Mouse (Mus musculus) mouse embryonic stem cell (cell line): ENCODE data around the gene Rcn2.
"Not testable (repeated sequence)": the region's sequence is repeated elsewhere in the genome, so short reads cannot be mapped to it uniquely, and the experiment has no call there.

Experiments used
- in situ Hi-C, 2 experiments: fragments of 300-500 bp; cut with MboI; formaldehyde crosslinking; loops; 1 replicate in 1 of 2; 3 replicates in 1 of 2; pipeline ENCODE4 v1.14.3; 2019 to 2020; ENCODE audit warnings: low sequenced_read_pairs in 2 of 2, low pct_unique_long_range_greater_than_20kb in 1 of 2, mixed read lengths in 1 of 2; ENCODE audit not compliant: unreplicated experiment in 1 of 2

Rcn2 gene

DNA sequence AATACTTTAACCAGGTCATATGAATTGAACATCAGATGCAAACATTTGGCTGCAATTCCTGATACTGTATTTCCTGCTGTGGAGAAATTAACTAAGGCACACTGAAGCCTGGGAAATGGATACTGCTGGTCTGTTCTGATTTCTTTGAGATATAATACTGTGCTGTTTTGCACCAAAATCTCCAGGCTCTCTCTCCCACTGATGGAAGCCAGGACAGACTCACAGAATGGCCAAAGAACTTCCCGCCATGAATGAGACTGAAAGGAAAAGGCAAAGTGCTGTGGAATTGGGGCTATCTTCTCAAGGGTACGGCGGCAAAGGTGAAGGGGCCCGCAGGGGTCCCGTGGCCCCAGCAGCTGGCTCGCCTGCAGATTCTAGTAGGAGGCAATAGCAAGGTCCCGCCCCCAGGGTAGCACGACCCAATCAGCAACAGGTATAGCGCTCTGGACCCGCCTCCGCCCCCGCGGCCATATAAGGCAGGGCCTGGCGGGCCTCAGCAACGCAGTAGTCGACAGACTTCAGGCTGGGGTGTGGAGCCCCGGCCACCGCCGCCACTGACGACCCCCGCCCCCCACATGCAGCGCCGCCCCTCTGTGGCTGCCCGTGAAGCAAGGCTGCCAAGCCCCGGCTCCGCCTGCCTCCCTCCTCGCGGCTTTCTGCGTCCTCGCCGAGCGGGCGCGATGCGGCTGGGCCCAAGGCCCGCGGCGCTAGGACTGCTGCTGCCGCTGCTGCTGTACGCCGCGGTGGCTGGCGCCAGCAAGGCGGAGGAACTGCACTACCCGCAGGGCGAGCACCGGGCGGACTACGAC is at the start of gene Rcn2:
TSS of gene Rcn2 (plus strand) at position 474 of the 809 bp plus-strand sequence.
- in situ Hi-C loops = no loop called here

DNA sequence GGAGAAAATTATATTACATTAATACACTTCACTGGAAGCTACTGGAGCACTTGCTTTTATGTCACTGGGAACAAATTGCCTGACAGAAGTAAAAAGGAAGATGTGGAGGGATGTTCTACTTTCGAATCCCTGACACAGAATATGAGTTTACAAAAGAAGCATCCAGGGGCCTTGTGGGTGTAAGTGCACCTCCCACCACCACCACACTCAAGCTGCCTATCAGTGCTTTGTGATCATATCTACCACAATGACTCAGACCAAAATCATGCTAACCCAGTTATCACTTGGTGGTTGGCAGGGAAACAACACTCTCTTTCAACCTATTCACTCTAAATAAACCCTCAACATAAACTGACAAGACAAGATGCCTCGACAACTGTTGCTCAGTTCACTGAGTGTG is 37.0 kb upstream of the Rcn2 start:
- in situ Hi-C loops = not testable (repeated sequence)

DNA sequence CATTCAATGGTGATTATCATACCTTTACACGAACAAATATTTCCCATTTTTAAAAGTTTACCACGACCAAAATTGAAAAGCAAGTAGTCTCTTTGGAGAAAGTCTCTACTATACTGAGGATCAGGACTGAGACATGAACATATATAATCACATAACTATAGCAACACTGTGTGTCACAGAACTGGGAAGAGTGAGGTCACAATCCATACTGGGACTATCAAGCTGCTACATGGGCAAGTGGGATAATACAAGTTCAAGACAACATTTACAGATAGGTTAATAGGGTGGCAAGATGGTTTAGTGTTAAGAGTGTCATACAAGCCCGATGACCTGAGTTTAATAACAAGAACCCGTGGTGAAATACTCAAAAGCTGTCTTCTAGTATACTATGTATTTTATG is 31.2 kb upstream of the Rcn2 start, which contains the start of gene 4930563M21Rik:
TSS of gene 4930563M21Rik (minus strand) at position 101 of the 400 bp plus-strand sequence.
- in situ Hi-C loops = no loop called here

DNA sequence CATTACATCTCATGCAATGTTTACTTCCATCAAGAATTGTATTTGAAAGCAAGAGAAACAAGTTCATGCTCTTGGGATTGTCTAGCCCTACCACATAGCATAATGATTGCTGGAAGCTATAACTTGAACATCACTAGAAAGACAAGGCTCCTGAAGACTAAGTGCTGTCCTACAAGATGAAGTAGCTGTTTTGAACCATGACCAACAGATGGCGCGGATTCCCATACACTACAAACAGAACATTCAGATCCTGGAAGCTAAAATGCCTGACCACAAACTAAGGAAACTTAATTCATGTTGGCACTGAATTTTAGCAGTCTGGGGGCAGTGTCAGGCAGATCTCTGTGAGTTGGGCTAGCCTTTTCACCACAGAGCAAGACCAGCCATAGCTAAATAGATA is 16.9 kb upstream of the Rcn2 start:
- in situ Hi-C loops = no loop called here

DNA sequence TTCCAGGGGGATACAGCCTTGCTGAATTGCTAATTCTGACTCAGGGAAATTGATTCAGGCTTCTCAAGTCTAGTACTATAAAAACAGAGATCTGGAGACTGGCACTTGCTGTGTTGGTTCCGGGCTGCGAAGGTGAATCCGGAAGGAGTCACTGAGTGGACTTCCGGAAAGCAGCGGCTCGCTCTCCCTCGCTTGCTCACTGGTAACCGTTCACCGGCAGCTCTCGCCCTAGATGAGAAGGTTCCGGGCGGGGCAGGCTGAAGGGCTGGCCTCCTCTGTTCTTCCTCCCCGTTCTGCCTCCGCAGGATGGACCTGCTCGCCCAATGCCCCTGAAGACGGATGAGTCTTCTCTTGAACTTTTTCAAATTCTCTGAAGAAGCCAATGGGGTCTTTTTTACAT is 14.4 kb upstream of the Rcn2 start:
- in situ Hi-C loops = no loop called here

DNA sequence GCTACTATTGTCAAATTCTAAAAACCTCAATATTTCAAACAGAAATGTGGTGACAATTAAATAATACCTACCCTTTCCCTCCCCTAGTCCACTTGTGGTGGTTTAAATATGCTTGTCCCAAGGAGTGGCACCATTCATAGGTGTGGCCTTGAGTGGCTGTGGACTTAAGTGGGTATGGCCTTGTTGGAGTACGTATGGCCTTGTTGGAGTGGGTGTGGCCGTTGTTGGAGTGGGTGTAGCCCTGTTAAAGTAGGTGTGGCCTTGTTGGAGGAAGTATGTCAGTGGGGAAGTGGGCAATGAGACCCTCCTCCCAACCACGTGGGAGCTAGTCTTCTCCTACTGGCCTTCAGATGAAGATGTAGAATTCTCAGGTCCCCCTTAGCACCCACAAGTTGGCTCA is 9.4 kb upstream of the Rcn2 start:
- in situ Hi-C loops = no loop called here

DNA sequence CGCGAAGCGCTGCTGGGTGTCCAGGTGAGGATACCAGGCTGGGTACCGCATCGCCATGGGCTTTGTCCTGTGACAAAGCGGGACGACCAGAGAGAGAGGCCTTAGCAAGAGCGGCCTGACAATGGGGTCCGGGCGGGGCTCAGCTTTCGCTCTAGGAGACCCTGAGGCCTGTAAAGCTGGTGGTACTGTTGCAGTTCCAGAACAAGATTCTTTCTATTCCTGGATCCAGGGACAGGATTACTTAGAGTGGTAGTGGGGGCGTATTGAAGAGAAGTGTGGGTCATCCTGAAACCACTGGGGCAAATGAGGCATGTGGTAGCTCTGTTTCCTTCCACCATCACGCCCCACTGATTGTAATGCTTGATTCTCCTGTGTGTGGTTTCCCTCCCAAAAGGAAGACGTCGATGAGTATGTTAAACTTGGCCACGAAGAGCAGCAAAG is 556 bp downstream of the Rcn2 start:
- in situ Hi-C loops = no loop called here

DNA sequence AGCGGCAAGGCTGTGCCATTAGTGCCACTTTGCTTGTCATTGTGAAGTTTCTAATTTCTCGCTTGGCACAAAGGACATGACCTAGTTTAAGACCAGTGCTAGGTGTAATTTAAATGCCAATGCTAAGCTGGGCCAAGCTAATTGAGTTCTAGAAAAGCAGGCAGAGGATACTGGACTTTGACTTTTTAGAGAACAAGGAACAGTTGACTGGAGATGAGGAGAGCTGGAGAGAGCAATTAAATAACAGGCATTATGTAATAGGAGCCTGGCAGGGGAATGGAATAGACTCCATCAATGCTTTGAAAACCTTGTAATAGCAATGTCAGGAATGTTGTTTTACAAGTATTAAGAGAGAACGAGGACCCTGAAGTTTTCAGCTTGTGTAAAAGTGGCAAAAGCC is 12.2 kb downstream of the Rcn2 start:
- in situ Hi-C loops = no loop called here

DNA sequence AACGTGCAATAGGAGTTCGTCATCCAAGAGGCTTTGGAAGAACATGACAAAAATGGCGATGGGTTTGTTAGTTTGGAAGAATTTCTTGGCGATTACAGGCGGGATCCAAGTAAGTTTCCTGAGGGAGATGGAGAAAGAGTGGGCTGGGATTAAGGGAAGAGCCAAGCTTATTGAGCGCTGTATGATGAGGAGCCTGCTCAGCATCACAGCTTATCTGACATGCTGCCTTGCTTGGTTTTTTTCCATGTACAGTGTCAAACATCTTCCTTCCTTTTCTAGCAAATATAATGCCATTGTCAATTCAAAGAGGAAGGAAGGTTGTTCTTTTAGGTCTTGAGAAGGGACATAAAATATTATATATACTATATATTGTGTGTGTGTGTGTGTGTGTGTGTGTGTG is 14.5 kb downstream of the Rcn2 start:
- in situ Hi-C loops = no loop called here

DNA sequence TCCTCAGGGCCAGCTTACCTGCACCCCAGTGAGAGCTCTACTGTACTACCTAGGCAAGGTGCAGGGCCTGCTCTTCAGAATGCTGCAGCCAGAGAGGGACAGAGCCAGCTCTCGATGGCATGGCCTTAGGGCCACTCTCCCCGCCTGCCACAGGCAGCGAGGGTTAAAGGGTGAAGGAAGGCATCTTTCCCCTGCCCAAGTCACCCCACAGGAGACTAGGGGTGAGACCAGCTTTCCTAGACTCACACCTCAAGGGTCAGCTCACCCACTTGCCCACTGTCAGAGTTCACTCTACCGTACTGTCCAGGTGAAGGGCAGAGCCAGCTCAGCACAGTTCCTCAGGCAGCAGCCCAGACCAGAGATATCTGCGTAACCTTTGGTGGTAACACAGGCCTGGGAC is 20.7 kb downstream of the Rcn2 start:
- in situ Hi-C loops = no loop called here

DNA sequence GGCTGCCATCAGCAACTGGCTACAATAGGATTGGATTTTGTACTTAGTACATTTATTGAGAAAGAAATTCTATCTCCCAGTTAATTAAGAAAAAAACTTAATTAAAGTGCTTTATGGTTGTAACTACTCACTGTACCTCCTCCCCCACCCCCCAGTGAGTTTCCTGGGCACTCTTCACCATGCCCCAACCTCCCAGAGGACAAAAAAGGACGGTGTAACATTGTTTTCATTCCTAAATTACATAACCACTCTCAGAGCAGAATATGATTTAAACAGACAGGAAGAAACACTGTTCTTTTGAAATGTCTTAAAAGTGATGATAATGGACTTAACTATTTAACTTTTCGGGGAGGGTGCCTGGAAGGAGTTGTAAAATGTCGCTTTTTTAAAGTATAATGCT is 23.4 kb downstream of the Rcn2 start:
- in situ Hi-C loops = no loop called here

DNA sequence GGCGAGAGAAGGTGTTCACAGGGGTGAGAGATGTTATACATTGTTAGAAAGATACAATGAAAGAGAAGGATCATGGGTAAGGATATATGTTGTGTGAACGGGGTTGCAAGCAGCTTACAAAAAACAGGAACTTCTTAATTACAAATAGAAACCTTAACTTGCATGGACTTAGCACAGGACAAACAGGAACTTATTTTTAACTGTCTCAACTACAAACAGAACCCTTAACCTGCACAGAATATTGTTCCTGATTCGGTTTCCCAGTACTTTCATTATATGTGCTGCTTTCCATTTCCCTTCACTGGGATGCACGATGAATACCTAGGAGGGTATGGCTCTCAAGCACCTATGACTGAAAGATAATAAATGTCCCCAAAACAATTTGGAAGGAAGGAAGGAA is 26.3 kb downstream of the Rcn2 start:
- in situ Hi-C loops = no loop called here

DNA sequence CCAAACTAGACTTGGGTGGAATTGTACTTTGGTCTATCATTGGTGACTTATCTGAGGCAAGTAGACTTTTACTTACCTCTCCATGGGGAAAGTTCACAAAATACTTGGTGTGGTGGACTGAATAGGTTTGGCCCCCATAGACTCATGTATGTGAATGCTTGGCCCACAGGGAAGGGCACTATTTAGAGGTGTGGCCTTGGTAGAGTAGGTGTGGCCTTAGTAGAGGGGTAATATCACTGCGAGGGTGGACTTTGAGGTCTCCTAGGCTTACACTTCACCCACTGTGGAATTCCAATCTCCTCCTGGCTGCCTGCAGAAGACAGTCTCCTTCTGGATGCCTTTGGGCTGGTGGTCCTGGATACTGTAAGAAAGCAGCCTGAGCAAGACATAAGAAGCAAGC is 27.0 kb downstream of the Rcn2 start:
- in situ Hi-C loops = no loop called here

DNA sequence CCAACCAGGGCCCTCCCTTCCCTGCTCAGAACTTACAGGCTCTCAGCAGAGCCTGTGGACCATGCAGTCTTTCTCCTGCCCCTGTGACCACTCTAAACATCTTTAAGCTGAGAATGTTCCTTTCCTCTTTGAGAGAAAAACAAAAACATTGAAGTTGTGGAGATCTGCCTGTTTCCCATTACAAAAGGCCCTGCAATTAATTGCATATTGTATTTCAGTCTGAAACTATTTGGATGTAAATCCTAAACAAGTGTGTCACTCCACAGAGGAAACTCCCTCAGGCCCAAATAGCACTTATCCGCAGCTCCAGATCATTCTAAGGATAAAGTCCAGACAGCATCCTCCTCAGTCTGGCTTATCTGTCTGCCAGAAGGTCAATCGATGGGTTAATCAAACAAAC is 31.2 kb downstream of the Rcn2 start:
- in situ Hi-C loops = no loop called here

DNA sequence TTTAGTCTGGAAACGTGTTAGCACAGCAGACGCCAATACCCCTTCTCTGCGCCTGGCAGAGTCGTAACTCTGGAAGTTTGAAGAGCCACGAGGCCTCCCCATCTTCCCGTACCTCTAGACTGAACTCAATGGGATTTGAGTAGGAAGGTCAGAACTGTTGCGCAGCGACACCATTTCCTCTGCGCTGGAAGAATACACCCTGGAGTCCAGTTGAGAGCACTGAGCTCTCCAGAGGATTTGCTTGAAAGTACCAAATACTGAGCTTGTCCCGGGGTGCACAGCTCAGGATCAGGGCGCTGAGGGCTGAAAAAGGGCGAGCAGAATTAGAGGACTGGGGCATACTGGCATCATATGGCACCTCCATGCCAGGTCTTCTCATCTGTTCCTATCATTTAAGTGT is 33.2 kb downstream of the Rcn2 start:
- in situ Hi-C loops = no loop called here

DNA sequence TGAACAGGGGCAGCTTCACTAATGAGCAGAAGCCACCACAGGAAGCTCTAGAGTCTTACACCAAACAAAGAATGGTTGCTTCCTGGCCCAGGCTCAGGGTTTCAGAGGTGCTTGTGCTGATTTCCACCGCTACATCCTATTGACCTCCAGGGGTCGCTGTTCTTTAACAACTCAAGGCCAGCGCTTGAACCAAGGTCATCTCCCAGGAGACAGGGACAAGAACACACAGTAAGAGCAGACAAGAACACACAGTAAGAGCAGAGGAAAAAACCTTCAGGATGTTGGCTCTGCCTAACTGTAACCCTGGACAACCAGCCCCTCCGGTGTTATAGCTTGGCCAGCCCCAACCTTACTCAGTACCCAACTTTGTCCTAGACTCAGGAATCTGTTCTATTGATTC is 33.6 kb downstream of the Rcn2 start:
- in situ Hi-C loops = no loop called here

DNA sequence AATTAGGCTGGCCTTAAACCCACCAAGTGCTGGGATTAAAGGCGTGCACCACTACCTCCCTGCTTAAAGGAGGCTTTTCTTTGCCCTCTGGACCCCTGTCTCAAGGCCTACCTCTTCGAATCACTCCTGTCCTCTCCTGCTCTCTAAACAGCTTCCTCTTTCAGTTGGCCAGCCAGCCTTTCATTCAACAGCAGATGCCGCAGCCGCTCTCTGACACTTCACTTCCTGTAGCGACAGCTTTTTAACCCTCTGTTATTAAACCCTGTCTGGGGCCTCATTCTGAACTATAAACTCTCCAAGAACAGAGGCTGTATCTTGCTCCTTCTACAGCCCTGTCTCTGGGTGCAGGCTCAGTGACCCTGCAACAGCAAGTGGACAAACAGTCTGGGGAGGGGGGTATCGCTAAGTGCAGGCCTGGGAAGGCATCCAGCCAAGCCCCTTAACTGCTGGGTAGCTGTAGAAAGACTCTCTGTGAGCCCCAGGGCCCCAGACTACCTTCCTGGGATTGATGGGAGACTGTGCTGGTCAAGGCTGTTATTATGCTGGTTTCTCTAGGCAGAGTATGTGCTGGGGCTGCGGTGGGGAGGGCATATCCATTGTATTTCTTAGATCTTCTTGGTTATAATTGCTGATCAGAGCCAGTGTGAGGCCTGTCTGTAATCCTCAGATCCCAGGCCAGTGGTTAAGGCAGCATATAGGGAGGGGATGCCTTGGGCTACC is 34.4 kb downstream of the Rcn2 start:
- in situ Hi-C loops = no loop called here

DNA sequence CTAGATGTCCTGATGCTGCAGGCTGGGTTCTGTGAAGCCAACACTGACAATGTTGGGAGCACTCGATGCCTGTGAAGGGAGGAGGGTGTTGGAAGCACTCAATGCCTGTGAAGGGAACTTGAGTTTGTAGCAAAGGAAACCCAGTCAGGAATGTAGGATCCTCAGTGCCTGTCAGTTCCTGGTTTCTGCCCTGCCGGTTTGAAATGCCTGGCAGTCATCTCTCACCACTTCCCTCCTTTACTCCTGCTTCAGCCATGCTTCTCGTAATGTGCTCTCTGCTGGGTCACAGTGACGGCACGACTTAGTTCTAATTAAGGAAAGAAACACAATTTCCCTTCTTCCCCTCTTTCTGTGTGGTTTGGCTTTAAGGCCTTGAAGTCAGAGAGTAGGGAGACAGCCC is 37.9 kb downstream of the Rcn2 start:
- in situ Hi-C loops = no loop called here

DNA sequence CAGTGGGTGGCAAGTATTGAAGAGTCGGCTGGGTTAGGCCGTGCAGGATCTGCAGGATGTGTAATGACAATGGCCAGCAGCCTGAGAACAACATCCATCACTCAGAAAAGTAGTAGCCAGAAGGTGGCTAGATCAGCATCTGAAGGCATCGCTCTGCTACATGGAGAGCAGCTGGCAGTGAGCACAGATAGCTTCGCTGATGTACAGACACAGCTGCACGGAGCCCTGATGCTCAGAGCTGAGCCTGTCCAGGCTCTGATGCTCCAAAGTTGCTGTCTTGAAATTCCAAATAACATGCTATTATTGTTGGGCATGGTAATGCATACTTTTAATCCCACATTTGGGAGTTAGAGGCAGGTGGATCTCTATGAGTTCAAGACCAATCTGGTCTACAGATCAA is 44.9 kb downstream of the Rcn2 start:
- in situ Hi-C loops = no loop called here
